17 mouse cellular contexts compared by ENCODE assay signal in the genomic region with DNA sequence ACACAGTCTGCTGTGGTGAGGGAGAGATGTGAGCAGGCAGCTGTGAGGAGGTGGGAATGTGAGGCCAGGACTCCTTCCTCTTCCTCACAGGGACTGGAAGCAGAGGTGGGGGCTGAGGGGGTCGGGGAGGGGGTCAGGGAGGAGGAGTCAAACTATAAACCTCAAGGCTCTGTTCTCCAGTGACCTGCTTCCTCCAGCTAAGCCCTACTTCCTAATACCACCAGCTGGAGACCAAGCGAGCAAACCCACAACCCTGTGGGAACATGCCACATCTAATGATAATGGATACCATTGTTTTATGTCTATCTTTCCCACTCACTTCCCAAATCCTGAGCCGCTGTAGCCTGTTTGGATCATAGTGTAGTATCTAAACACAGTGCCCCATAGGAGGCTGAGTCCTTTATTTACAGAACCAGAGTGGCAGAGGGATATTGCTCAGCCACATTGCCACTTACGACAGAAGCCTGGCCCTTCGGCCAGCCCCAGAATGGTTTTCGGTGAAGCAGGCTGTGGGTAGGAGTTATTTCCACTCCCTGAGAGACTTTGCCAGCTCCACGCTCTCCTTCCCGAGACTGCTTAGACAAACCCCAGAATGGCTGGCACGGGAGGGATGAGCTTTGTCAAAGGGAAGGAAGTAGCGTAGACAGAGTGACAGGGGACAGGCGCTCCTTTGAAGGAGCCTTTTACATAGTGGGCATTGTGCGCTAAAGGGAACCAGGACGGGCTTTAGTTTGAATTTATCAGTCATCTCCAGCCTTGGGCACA.
A peak's percentile ranks its signal among the peaks of the same experiment; 100 is the strongest.
DNase-seq lines count a peak whose midpoint lies in the region; ATAC-seq and TF ChIP-seq lines count a peak whose summit lies in the region.
"Had no signal": no experiment of that assay in that cellular context is flagged by ENCODE, and none has a peak within 500 bp of the region (broad histone marks: within the 10 kb centered on the region; RNA-seq: fewer than 3 reads in every experiment).

No protein-coding gene starts in this region.

- no peak overlapping the region for H3K9ac ChIP-seq in heart, embryonic 15.5 days
- no peak overlapping the region for H3K9ac ChIP-seq in lung, embryonic 16.5 days (ENCODE audit: low read length)
- no peak overlapping the region for H3K9ac ChIP-seq in lung, postnatal 0 days (replicated peaks; ENCODE audit: low read depth)
- H3K9ac ChIP-seq: hindbrain, embryonic 14.5 days; liver, embryonic 13.5 days; neural tube, embryonic 13.5 days had no signal

- 0 out of 2 replicates have a peak, but pooled peaks cover 3% of the 10 kb centered on the region for H3K36me3 ChIP-seq in heart, embryonic 15.5 days
- no peaks in the 10 kb centered on the region for H3K36me3 ChIP-seq in lung, embryonic 16.5 days (ENCODE audit: control insufficient read depth, insufficient read depth, low read length)
- no peaks in the 10 kb centered on the region for H3K36me3 ChIP-seq in lung, postnatal 0 days (ENCODE audit: insufficient read depth, low read length)
- H3K36me3 ChIP-seq: liver, embryonic 13.5 days; neural tube, embryonic 13.5 days had no signal

- H3K4me1 ChIP-seq in heart, embryonic 15.5 days (replicated peaks), result peaks cover 22% of the 10 kb centered on the region
- H3K4me1 ChIP-seq in lung, embryonic 16.5 days (replicated peaks; ENCODE audit: control insufficient read depth, insufficient read depth, low read length), result peaks cover 10% of the 10 kb centered on the region
- peaks cover 9% of the 10 kb centered on the region; the same call in 1 of the 2 replicates for H3K4me1 ChIP-seq in lung, adult 2 months (ENCODE audit: control insufficient read depth, insufficient read depth, low read length)
- H3K4me1 ChIP-seq in lung, postnatal 0 days (ENCODE audit: insufficient read depth, low read depth, low read length), result no peaks in the 10 kb centered on the region
- H3K4me1 ChIP-seq: neural tube, embryonic 13.5 days had no signal

- no peak for TF ChIP-seq CTCF in lung, adult 2 months (IDR thresholded peaks at IDR 0.05; ENCODE audit: insufficient read depth, low read length)
- no peak; the same call in 1 of the 2 replicates for TF ChIP-seq CTCF in lung, postnatal 0 days (IDR thresholded peaks at IDR 0.05)

- DNase-seq in heart, postnatal 4 days, result no peak
- no peak for DNase-seq in lung, adult 2 months
- peak; percentile 28 for DNase-seq in lung, postnatal 0 days (ENCODE audit: low spot score)
- DNase-seq in cerebellum, postnatal 14 days, result no peak
- DNase-seq: adrenal gland, postnatal 14 days; cerebellum, adult 9-10 months; gastrocnemius, postnatal 36 days; layer of hippocampus, adult 9-11 months; liver, embryonic 13.5 days; thymus, postnatal 4 days had no signal

- no peak overlapping the region for H3K4me2 ChIP-seq in heart, embryonic 15.5 days
- H3K4me2 ChIP-seq in lung, embryonic 16.5 days (ENCODE audit: low read depth, low read length), result no peak overlapping the region
- no peak overlapping the region for H3K4me2 ChIP-seq in lung, postnatal 0 days (replicated peaks; ENCODE audit: low read depth, low read length)
- H3K4me2 ChIP-seq: hindbrain, embryonic 14.5 days; liver, embryonic 13.5 days; neural tube, embryonic 13.5 days had no signal

- no peak for TF ChIP-seq POLR2A in lung, adult 2 months (IDR thresholded peaks at IDR 0.05; ENCODE audit: borderline replicate concordance, extremely low read depth, low read depth, low read length)

- ATAC-seq in heart, embryonic 15.5 days (replicated peaks; ENCODE audit: insufficient number of reproducible peaks, insufficient read depth, low FRiP score, low read depth), result no peak
- peak; percentile 41; the same call in 1 of the 2 replicates for ATAC-seq in lung, embryonic 16.5 days (ENCODE audit: low read depth)
- ATAC-seq in granulocyte monocyte progenitor cell, adult 5-6 weeks (replicated peaks; ENCODE audit: poor library complexity, severe bottlenecking), result peak; percentile 65
- ATAC-seq in lung, postnatal 0 days, result peak; percentile 69
- no peak for ATAC-seq in CD4-positive, CD25-positive, alpha-beta regulatory T cell, adult 4 months
- ATAC-seq: intestine, postnatal 0 days had no signal

- no peak for TF ChIP-seq EP300 in lung, postnatal 0 days (IDR thresholded peaks at IDR 0.05)

- no peaks in the 10 kb centered on the region for H3K9me3 ChIP-seq in heart, embryonic 15.5 days (replicated peaks)
- H3K9me3 ChIP-seq in lung, embryonic 16.5 days (ENCODE audit: control insufficient read depth, low read length), result no peaks in the 10 kb centered on the region
- H3K9me3 ChIP-seq in lung, postnatal 0 days (ENCODE audit: low read length), result no peaks in the 10 kb centered on the region
- H3K9me3 ChIP-seq: liver, embryonic 13.5 days; neural tube, embryonic 13.5 days had no signal

- no peak overlapping the region for H3K4me3 ChIP-seq in heart, embryonic 15.5 days
- H3K4me3 ChIP-seq in lung, embryonic 16.5 days (ENCODE audit: low read length), result no peak overlapping the region
- no peak overlapping the region for H3K4me3 ChIP-seq in lung, adult 2 months (replicated peaks; ENCODE audit: extremely low read depth, low read depth, low read length)
- H3K4me3 ChIP-seq in lung, postnatal 0 days (ENCODE audit: low read depth, low read length), result no peak overlapping the region
- H3K4me3 ChIP-seq: liver, embryonic 13.5 days; neural tube, embryonic 13.5 days had no signal

- no peaks in the 10 kb centered on the region for H3K27me3 ChIP-seq in heart, embryonic 15.5 days
- no peaks in the 10 kb centered on the region for H3K27me3 ChIP-seq in lung, embryonic 16.5 days (ENCODE audit: control insufficient read depth, insufficient read depth, low read depth, low read length)
- no peaks in the 10 kb centered on the region for H3K27me3 ChIP-seq in lung, postnatal 0 days (replicated peaks; ENCODE audit: insufficient read depth, low read length)
- H3K27me3 ChIP-seq: liver, embryonic 13.5 days; neural tube, embryonic 13.5 days had no signal

- H3K27ac ChIP-seq in heart, embryonic 15.5 days, result peak overlapping the region; percentile 8; the same call in 1 of the 2 replicates
- H3K27ac ChIP-seq in lung, embryonic 16.5 days (ENCODE audit: low read length), result peak overlapping the region; percentile 27
- no peak overlapping the region for H3K27ac ChIP-seq in lung, postnatal 0 days (ENCODE audit: low read length)
- H3K27ac ChIP-seq: hindbrain, embryonic 14.5 days; liver, embryonic 13.5 days; neural tube, embryonic 13.5 days had no signal

- 65% methylated on average over 13 of the region's 13 CpGs for WGBS in heart, embryonic 15.5 days
- 67% methylated on average over 13 of the region's 13 CpGs for WGBS in lung, embryonic 16.5 days
- 43% methylated on average over 13 of the region's 13 CpGs for whole genome bisulfite sequencing in lung, adult 2 months
- WGBS in lung, postnatal 0 days, result 56% methylated on average over 13 of the region's 13 CpGs

Comparison
In these comparisons a context has a peak if more than half of its experiments do, and no peak if none do; other contexts are left out.
1. ATAC-seq: peak in lung, embryonic 16.5 days (single experiment), granulocyte monocyte progenitor cell, adult 5-6 weeks (single experiment) and lung, postnatal 0 days (single experiment); none in heart, embryonic 15.5 days (single experiment) and CD4-positive, CD25-positive, alpha-beta regulatory T cell, adult 4 months (single experiment).